Comparison of ENCODE assay signal across 8 mouse cellular contexts in the genomic region with DNA sequence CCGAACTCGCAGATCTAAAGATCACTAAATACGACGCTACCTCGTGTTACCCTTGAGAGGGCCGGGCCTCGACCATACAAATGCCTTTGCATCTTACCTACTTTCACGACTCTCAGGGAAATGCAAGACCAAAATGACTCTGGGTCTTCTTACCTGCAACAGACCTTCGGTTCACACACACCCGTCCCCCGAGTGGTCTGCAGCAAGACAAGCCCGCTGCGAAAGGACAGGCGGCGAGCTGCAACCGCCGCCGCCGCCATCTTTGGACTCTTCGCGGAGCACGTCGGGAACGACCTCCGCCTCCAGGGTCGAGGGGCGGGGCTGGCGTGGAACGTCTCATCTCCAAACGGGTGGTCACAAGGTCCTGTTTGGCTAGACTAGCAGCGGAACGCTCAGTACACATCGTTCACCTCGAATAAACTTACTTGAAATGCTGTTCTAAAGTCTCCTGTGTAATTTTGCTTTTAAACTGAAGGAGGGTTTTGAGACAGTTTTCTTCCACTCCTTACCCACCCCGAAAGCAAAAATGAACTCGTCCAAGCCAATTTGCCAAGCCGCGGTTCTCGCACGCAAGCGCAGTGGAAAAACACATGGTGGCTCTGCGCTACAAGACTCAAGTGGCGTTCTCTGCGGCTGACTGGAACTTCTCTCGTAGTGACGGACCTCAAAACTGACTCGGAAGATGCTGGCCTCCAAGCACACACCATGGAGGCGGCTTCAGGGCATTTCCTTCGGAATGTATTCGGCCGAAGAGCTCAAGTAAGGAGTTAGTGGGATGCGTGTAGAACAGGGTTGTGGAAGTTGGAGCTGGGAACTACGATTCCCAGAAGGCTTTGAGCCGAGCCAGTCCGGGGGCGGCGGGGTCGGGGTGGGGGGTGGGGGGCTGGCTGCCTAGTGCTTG. TPM values are rescaled to one million over a fixed set of nuclear protein-coding genes. Genes with fewer than 3 reads are reported as not detected.
DNase-seq lines count a peak whose midpoint lies in the region; ATAC-seq and TF ChIP-seq lines count a peak whose summit lies in the region.

Gene Ptcd3, minus strand, starts transcription at position 270 of the 901 bp plus-strand sequence.
Gene Polr1a, plus strand, starts transcription at position 573 of the 901 bp plus-strand sequence.

- in situ Hi-C loops in CH12.LX (cut with MboI; ENCODE audit: low pct_ligation_motif_present, low pct_unique_long_range_greater_than_20kb, low sequenced_read_pairs) = no loop called here

- under 1% methylated on average over 58 of the region's 58 CpGs for WGBS in forebrain, embryonic 11.5 days
- under 1% methylated on average over 58 of the region's 58 CpGs for WGBS in heart, embryonic 16.5 days
- under 1% methylated on average over 58 of the region's 58 CpGs for WGBS in liver, embryonic 15.5 days (ENCODE audit: insufficient replicate concordance)
- under 1% methylated on average over 58 of the region's 58 CpGs for WGBS in neural tube, embryonic 12.5 days

- H3K4me1 ChIP-seq in CH12.LX (ENCODE audit: control insufficient read depth in 1 of 2, insufficient read depth in 2 of 2) = peaks cover 12 to 48% of the 10 kb centered on the region in 2 experiments
- H3K4me1 ChIP-seq in forebrain, embryonic 11.5 days (replicated peaks; ENCODE audit: control insufficient read depth, insufficient read depth, low read length) = no peaks in the 10 kb centered on the region
- peaks cover 22% of the 10 kb centered on the region for H3K4me1 ChIP-seq in heart, embryonic 16.5 days (ENCODE audit: control insufficient read depth, insufficient read depth, low read length)
- peaks cover 42% of the 10 kb centered on the region for H3K4me1 ChIP-seq in liver, embryonic 15.5 days (replicated peaks)
- H3K4me1 ChIP-seq in neural tube, embryonic 12.5 days = peaks cover 11% of the 10 kb centered on the region; the same call in 1 of the 2 replicates

- peak; percentile 92 for DNase-seq in CH12.LX (ENCODE audit: extremely low read depth)
- peak; percentile 90 for DNase-seq in c-Kit-positive CD71-positive TER-119-negative erythroid progenitor cells, embryonic 14.5 days (ENCODE audit: low read depth)
- peak; percentile 95 for DNase-seq in forebrain, embryonic 11.5 days (ENCODE audit: low spot score)
- DNase-seq in kidney, postnatal 36 days = peak; percentile 90 to 96
- DNase-seq in telencephalon, adult 2 months (ENCODE audit: low read depth, low spot score) = peak; percentile 95

- peak; percentile 93 for ATAC-seq in forebrain, embryonic 11.5 days (replicated peaks; ENCODE audit: low FRiP score)
- ATAC-seq in heart, embryonic 16.5 days (replicated peaks; ENCODE audit: extremely low read depth, insufficient read depth, low FRiP score) = peak; percentile 87
- peak; percentile 73 for ATAC-seq in liver, embryonic 15.5 days (ENCODE audit: insufficient read depth)
- ATAC-seq in neural tube, embryonic 12.5 days (ENCODE audit: low FRiP score, low read depth) = peak; percentile 94

- dilution Hi-C loops in CH12.LX (cut with MboI; ENCODE audit: extremely low pct_ligation_motif_present, extremely low pct_unique_long_range_greater_than_20kb, low sequenced_read_pairs) = no loop called here

- peak; percentile 96 for TF ChIP-seq POLR2A in CH12.LX (IDR thresholded peaks at IDR 0.05; ENCODE audit: low read depth, low read length)

- TF ChIP-seq CTCF in CH12.LX (conservative IDR thresholded peaks at IDR 0.05 in 1 of 2, IDR thresholded peaks at IDR 0.05 in 1 of 2; ENCODE audit: low read depth in 2 of 2, low read length in 2 of 2) = no peak

- peak within 1 kb of the TSS; percentile 84 for H3K9ac ChIP-seq in CH12.LX (ENCODE audit: insufficient read depth, low read depth)
- peak within 1 kb of the TSS; percentile 79 for H3K9ac ChIP-seq in forebrain, embryonic 11.5 days (ENCODE audit: low read length)
- H3K9ac ChIP-seq in heart, embryonic 16.5 days (ENCODE audit: low read length) = peak within 1 kb of the TSS; percentile 86
- peak within 1 kb of the TSS; percentile 64 for H3K9ac ChIP-seq in liver, embryonic 15.5 days
- peak within 1 kb of the TSS; percentile 70 for H3K9ac ChIP-seq in neural tube, embryonic 12.5 days

- no peak for TF ChIP-seq EP300 in CH12.LX (IDR thresholded peaks at IDR 0.05; ENCODE audit: low read length)

- H3K27me3 ChIP-seq in CH12.LX (replicated peaks) = no peaks in the 10 kb centered on the region
- no peaks in the 10 kb centered on the region for H3K27me3 ChIP-seq in forebrain, embryonic 11.5 days (ENCODE audit: control insufficient read depth, insufficient read depth, low read length)
- H3K27me3 ChIP-seq in heart, embryonic 16.5 days (ENCODE audit: control insufficient read depth, insufficient read depth, low read length) = no peaks in the 10 kb centered on the region
- no peaks in the 10 kb centered on the region for H3K27me3 ChIP-seq in liver, embryonic 15.5 days
- no peaks in the 10 kb centered on the region for H3K27me3 ChIP-seq in neural tube, embryonic 12.5 days (replicated peaks)

- peak within 1 kb of the TSS; percentile 63 to 91 (median 65) for H3K4me3 ChIP-seq in CH12.LX (replicated peaks in 1 of 3; ENCODE audit: low read depth in 2 of 3, low read length in 2 of 3, poor library complexity in 1 of 3)
- peak within 1 kb of the TSS; percentile 80 for H3K4me3 ChIP-seq in forebrain, embryonic 11.5 days (ENCODE audit: low read depth, low read length)
- peak within 1 kb of the TSS; percentile 78 for H3K4me3 ChIP-seq in heart, embryonic 16.5 days (ENCODE audit: low read length)
- peak within 1 kb of the TSS; percentile 76 for H3K4me3 ChIP-seq in liver, embryonic 15.5 days (replicated peaks)
- H3K4me3 ChIP-seq in neural tube, embryonic 12.5 days = peak within 1 kb of the TSS; percentile 75

- peak within 1 kb of the TSS; percentile 81 for H3K4me2 ChIP-seq in CH12.LX (ENCODE audit: insufficient read depth, low read depth, poor library complexity, severe bottlenecking)
- H3K4me2 ChIP-seq in forebrain, embryonic 11.5 days (ENCODE audit: low read depth, low read length, severe bottlenecking) = peak within 1 kb of the TSS; percentile 74
- peak within 1 kb of the TSS; percentile 91 for H3K4me2 ChIP-seq in heart, embryonic 16.5 days (ENCODE audit: low read depth, low read length)
- peak within 1 kb of the TSS; percentile 77 for H3K4me2 ChIP-seq in liver, embryonic 15.5 days
- H3K4me2 ChIP-seq in neural tube, embryonic 12.5 days (replicated peaks) = peak within 1 kb of the TSS; percentile 83

- H3K27ac ChIP-seq in CH12.LX (ENCODE audit: insufficient read depth, low read depth) = peak within 1 kb of the TSS; percentile 66
- H3K27ac ChIP-seq in forebrain, embryonic 11.5 days (ENCODE audit: low read depth, low read length) = peak within 1 kb of the TSS; percentile 25; the same call in 1 of the 2 replicates
- H3K27ac ChIP-seq in heart, embryonic 16.5 days (ENCODE audit: low read length) = peak within 1 kb of the TSS; percentile 82
- peak within 1 kb of the TSS; percentile 66 for H3K27ac ChIP-seq in liver, embryonic 15.5 days (replicated peaks)
- H3K27ac ChIP-seq in neural tube, embryonic 12.5 days = no peak within 1 kb of the TSS

- H3K36me3 ChIP-seq in CH12.LX (replicated peaks in 1 of 2; ENCODE audit: control insufficient read depth in 1 of 2, insufficient read depth in 1 of 2, low read length in 1 of 2) = peaks cover 25 to 57% of the 10 kb centered on the region in 2 experiments
- H3K36me3 ChIP-seq in forebrain, embryonic 11.5 days (ENCODE audit: control insufficient read depth, insufficient read depth, low read length) = no peaks in the 10 kb centered on the region; the same call in 1 of the 2 replicates
- peaks cover 16% of the 10 kb centered on the region for H3K36me3 ChIP-seq in heart, embryonic 16.5 days (ENCODE audit: control insufficient read depth, insufficient read depth)
- peaks cover 30% of the 10 kb centered on the region for H3K36me3 ChIP-seq in liver, embryonic 15.5 days (replicated peaks)
- peaks cover 28% of the 10 kb centered on the region for H3K36me3 ChIP-seq in neural tube, embryonic 12.5 days

- no peak for TF ChIP-seq RAD21 in CH12.LX (IDR thresholded peaks at IDR 0.05; ENCODE audit: low read depth, low read length)

- peaks cover 80% of the 10 kb centered on the region for H3K79me2 ChIP-seq in CH12.LX (replicated peaks; ENCODE audit: control insufficient read depth, extremely low read depth, insufficient read depth, poor library complexity, severe bottlenecking)

- H3K9me3 ChIP-seq in CH12.LX (replicated peaks; ENCODE audit: low read length) = no peaks in the 10 kb centered on the region
- no peaks in the 10 kb centered on the region for H3K9me3 ChIP-seq in forebrain, embryonic 11.5 days (ENCODE audit: control insufficient read depth, low read length)
- H3K9me3 ChIP-seq in heart, embryonic 16.5 days (replicated peaks; ENCODE audit: control insufficient read depth, low read length) = no peaks in the 10 kb centered on the region
- H3K9me3 ChIP-seq in liver, embryonic 15.5 days (replicated peaks) = no peaks in the 10 kb centered on the region
- H3K9me3 ChIP-seq in neural tube, embryonic 12.5 days = no peaks in the 10 kb centered on the region

TF ChIP-seq in CH12.LX, 34 proteins besides CTCF, POLR2A, EP300 and RAD21 (continues in another document):
- TF ChIP-seq NRF1 (IDR thresholded peaks at IDR 0.05; ENCODE audit: low read depth, low read length) = peak; percentile 94
- TF ChIP-seq KAT2A (IDR thresholded peaks at IDR 0.05; ENCODE audit: insufficient replicate concordance, low read length) = peak; percentile 81; the same call in 1 of the 2 replicates
- TF ChIP-seq ZC3H11A (IDR thresholded peaks at IDR 0.05; ENCODE audit: low read depth, low read length) = no peak
- 0 out of 2 replicates have a peak, but pooled peaks have one; percentile 14 for TF ChIP-seq ELF1 (IDR thresholded peaks at IDR 0.05; ENCODE audit: low read depth, low read length)
- TF ChIP-seq MAFK (IDR thresholded peaks at IDR 0.05; ENCODE audit: insufficient replicate concordance, low read length) = 0 out of 2 replicates have a peak, but pooled peaks have one; percentile 38

RNA-seq across cellular contexts. Expression of gene Ptcd3, which starts in this region (rescaled TPM):
- total RNA-seq in CH12.LX (2012; rRNA removed) (76.6 and 92.3 TPM in 2 replicates), CH12.LX (2014; rRNA removed) (169 and 187 TPM in 2 replicates)
- polyA plus RNA-seq in CH12.LX (2012; ENCODE audit: insufficient read length, low read depth) = 109 and 110 TPM in 2 replicates
- polyA plus RNA-seq in forebrain, embryonic 11.5 days (2014; fragmentation: Nextera tagmentation; extraction: Ambion mirVana) = 130 and 142 TPM in 2 replicates
- 107 and 114 TPM in 2 replicates for polyA plus RNA-seq in heart, embryonic 16.5 days (2015; fragmentation: Nextera tagmentation; extraction: Ambion mirVana)
- polyA plus RNA-seq in liver, embryonic 15.5 days (2015; fragmentation: Nextera tagmentation; extraction: Ambion mirVana) = 50.9 and 52.1 TPM in 2 replicates
- polyA plus RNA-seq in neural tube, embryonic 12.5 days (2016; fragmentation: Nextera tagmentation; extraction: Ambion mirVana) = 98.1 and 112 TPM in 2 replicates

RNA-seq across cellular contexts. Expression of gene Polr1a, which starts in this region (rescaled TPM):
- 73.7 and 77.6 TPM in 2 replicates for total RNA-seq in CH12.LX (2012; rRNA removed)
- total RNA-seq in CH12.LX (2014; rRNA removed) = 50.2 and 57.3 TPM in 2 replicates
- polyA plus RNA-seq in CH12.LX (2012; ENCODE audit: insufficient read length, low read depth) = 126 and 132 TPM in 2 replicates
- 32.9 and 38.5 TPM in 2 replicates for polyA plus RNA-seq in forebrain, embryonic 11.5 days (2014; fragmentation: Nextera tagmentation; extraction: Ambion mirVana)
- 21.9 and 22.0 TPM in 2 replicates for polyA plus RNA-seq in heart, embryonic 16.5 days (2015; fragmentation: Nextera tagmentation; extraction: Ambion mirVana)
- polyA plus RNA-seq in liver, embryonic 15.5 days (2015; fragmentation: Nextera tagmentation; extraction: Ambion mirVana) = 13.0 and 13.5 TPM in 2 replicates
- 26.7 and 28.9 TPM in 2 replicates for polyA plus RNA-seq in neural tube, embryonic 12.5 days (2016; fragmentation: Nextera tagmentation; extraction: Ambion mirVana)
